Mouse (Mus musculus) cerebellum, adult 18-20 months (tissue): Measurements from ENCODE around the gene Tchh.
"Not testable (repeated sequence)": the region's sequence is repeated elsewhere in the genome, so short reads cannot be mapped to it uniquely, and the experiment has no call there.

Experiments used
- DNase-seq, 2 experiments: peaks; one replicate each; pipeline ENCODE4 v3.0.0; 2021

Gene Tchh

DNA sequence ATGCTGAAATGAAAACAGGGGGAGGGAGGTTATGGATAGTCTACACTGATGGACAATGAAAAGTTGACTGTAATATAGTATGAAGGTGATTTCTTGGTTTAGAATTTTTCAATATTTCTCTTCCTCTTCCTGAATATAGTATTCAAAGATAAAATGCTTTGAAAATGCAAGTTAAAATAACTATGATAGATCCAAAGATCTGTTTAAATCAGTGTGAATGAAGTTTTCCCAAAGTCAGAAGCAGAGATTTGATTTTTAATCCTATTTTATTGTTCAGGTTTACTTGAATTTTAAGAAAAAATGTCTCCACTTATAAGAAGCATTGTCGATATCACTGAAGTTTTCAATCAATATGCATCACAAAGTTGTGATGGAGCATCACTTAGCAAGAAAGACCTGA, at the start of gene Tchh:
TSS of gene Tchh (plus strand) at position 301 of the 400 bp plus-strand sequence.
- no peak for DNase-seq

DNA sequence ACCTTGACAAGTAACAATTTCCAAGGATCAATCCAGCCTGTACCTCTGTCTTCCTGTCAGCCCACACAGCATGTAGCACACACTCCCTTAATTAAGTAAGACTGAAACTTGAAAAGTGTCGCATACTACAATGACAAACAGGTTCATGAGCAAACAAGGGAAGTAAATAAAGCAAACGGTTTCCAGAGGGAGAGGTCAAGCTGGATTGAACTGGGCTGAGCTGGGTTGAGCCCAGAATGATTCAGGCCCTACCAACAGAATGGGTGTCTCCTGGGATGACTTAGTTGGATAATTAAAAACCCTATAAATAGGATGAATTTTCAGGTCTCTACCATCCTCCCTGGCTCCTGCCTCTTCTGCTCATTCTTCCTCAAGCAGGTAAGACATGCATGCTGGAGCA, 48.8 kb upstream of the Tchh start, which contains the start of gene Rptn:
TSS of gene Rptn (plus strand) at position 334 of the 400 bp plus-strand sequence.
- DNase-seq: no peak

DNA sequence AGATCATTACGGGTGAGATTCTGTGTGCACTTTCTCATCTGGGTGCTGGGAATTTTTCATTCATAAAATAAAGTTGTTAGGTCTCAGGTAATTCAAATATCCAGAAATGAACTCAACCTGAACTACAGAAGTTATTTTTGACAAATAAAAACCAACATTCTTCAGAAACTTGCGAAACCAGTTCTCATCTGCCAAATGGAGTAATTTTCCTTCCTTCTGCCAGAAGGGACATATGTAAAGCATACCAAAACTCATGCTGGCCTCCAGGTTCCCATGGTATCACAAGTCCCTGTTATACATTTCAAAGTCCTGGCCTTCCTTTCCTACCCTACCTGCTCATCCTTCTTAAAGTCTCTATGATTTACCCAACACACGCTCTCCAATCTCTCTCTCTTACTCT, 38.2 kb upstream of the Tchh start:
- no peak for DNase-seq

DNA sequence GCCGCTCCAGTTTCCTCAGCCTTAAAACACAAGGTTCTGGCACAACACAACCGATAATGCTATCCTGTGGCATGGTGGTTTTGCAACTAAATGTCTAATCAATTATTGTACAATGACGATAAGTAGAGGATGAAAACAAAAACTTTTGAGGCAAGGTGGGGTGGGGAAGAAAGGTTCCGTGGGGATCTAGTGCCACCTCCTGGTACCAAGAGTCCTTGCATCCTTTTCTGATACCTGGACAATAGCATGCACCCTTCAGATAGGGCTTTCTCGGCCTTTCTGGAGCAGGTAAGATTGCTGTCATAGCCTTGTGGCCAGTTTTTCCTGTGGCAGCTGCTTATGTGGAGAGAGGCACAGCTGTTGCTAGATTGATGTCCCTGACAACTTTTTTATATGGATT, 35.1 kb upstream of the Tchh start:
- DNase-seq: peak in 1 of 2 experiments; percentile 6

DNA sequence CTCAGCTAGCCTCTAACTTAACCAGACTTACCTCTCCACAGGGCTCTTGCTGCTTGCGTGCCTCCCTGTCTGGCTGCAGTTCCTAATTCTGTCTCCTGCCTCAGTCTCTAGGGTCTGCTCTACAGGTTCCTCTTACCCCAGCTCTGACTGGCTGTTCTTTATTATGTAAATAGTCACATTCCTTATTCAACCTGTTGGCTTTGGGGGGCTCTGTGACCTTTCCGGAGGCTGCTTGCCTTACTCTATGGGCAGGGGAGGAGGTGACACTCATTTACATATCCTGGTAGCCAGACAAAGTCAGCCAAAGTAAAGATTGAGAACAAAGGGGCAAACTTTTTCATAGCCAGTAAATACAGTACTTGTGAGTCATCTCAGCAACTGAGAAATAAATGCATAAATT, 30.2 kb upstream of the Tchh start:
- no peak for DNase-seq

DNA sequence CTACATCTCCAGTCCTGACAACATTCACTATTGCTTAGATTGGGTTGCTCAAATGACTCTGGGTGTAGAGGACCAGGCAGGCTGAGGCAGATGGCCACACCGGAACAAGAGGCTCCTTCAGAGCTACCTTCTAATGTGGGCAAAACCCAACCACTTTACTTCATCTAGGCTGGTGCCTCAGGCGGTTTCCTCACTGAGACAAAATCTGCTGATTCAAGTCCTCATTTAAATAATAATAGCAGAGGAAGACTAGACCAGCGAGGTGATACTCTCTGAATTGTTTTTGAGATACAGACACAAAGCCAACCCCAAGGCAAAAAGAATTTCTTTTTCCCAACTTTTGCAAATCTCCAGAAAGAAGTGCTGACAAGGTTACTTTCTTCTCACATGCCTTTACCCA, 10.5 kb upstream of the Tchh start:
- no peak for DNase-seq

DNA sequence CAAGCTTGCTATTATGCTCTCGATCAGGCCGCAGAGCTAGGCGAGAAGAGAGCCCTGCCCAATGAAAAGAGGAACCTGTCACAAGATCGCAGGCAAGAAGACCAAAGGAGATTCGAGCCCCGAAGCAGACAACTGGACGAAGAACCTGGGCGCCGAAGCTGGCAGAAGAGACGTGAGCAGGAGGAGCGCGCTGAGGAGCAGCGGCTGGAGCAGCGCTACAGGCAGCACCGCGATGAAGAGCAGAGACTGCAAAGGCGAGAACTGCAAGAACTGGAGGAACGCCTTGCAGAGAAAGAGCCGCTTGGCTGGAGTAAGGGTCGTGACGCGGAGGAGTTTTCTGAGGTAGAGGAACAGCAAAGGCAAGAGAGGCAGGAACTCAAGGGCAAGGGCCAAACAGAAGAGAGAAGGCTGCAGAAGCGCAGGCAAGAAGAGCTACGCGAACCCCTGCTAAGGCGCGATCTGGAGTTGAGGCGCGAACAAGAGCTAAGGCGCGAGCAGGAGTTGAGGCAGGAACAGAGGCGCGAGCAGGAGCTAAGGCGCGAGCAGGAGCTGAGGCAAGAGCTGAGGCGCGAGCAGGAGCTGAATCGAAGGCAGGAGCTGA, 1.5 kb downstream of the Tchh start:
- peak in 1 of 2 experiments; percentile 14 for DNase-seq

DNA sequence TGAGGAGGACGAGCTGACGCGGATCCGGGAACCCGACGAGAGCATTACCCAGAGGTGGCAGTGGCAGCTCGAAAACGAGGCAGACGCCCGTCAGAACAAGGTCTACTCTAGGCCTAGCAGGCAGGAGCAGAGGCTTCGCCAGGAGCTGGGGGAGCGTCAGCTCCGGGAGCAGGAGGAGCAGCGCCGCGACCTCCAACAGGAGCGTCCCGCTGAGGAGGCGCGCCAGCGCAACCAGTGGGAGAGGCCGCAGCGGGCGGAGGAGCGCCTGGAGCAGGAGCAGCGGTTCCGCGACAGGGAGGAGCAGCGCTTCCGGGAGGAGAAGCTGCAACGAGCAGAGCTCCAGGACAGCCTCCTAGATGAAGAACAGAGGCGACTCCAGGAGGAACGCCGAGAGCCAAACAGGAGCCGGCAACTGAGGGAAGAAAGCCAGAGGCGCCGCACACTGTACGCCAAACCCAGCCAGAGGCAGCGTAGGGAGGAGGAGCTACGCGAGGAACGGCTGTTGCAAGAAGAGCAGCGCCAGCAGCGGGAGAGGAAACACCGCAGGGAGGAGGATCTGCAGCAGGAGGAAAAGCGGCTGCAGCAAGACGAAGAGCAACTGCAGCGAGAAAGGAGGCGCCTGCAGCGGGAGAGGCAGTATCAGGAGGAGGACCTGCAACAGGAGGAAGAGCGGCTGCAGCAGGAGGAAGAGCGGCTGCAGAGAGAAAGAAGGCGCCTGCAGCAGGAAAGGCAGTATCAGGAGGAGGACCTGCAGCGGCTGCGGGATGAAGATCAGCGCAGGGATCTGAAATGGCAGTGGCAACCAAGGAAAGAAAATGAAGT, 2.4 kb downstream of the Tchh start:
- DNase-seq: peak; percentile 20 to 30

DNA sequence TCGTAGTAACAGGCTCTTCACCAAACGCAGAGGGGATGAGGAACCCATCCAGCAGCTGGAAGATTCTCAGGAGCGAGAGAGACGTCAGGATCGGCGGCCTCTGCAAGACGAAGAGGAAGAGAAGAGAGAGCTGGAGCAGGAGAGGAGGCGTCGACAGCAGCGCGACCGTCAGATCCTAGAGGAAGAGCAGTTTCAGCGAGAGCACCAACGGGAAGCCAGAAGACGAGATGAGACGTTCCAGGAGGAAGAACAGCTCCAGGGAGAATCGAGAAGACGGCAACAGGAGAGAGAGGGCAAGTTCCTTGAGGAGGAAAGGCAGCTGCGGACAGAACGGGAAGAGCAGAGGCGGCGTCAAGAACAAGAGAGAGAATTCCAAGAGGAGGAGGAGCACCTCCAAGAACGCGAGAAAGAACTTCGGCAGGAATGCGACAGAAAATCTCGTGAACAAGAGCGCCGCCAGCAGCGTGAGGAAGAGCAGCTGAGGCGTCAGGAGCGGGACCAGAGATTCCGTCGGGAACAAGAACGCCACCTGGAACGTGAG, 3.1 kb downstream of the Tchh start:
- peak in 1 of 2 experiments; percentile 18 for DNase-seq

DNA sequence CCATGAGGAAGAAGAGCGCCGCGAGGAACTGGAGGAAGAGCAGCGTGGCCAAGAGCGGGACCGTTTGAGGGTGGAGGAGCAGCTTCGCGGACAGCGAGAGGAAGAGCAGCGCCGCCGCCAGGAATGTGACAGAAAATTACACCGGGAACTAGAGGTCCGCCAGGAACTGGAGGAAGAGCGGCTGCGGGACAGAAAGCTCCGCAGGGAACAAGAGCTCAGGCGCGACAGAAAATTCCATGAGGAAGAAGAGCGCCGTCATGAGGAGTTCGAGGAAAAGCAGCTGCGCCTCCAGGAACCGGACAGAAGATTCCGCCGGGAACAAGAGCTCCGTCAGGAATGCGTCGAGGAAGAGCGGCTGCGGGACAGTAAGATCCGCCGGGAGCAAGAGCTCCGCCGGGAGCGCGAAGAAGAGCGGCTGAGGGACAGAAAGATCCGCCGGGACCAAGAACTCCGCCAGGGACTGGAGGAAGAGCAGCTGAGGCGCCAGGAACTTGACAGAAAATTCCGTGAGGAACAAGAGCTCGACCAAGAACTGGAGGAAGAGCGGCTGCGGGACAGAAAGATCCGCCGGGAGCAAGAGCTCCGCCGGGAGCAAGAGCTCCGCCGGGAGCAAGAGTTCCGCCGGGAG, 4.1 kb downstream of the Tchh start:
- DNase-seq: peak; percentile 10 to 25

DNA sequence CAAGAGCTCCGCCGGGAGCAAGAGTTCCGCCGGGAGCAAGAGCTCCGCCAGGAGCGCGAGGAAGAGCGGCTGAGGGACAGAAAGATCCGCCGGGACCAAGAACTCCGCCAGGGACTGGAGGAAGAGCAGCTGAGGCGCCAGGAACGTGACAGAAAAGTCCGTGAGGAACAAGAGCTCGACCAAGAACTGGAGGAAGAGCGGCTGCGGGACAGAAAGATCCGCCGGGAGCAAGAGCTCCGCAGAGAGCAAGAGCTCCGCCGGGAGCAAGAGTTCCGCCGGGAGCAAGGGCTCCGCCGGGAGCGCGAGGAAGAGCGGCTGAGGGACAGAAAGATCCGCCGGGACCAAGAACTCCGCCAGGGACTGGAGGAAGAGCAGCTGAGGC, 4.6 kb downstream of the Tchh start:
- peak; percentile 3 to 46 for DNase-seq

DNA sequence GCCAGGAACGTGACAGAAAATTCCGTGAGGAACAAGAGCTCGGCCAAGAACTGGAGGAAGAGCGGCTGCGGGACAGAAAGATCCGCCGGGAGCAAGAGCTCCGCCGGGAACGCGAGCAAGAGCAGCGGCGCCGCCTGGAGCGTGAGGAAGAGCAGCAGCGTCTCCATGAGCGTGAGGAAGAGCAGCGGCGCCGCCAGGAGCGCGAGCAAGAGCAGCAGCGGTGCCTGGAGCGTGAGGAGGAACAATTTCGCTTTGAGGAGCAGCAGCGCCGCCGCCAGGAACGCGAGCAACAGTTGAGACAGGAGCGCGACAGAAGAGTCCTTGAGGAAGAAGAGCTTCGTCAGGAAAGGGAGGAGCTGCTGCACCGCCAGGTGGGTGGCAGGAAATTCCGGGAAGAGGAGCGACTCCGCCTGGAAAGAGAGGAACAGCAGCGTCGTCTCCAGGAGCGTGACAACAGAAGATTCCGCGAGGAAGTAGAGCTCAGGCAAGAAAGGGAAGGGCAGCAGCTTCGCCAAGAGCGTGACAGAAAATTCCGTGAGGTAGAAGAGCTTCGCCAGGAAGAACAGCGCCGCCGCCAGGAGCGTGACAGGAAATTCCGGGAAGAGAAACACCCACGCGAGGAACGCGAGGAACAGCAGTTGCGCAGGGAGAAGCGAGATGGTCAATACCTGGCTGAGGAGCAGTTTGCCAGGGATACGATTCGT, 5.2 kb downstream of the Tchh start:
- DNase-seq: peak; percentile 38 to 44

DNA sequence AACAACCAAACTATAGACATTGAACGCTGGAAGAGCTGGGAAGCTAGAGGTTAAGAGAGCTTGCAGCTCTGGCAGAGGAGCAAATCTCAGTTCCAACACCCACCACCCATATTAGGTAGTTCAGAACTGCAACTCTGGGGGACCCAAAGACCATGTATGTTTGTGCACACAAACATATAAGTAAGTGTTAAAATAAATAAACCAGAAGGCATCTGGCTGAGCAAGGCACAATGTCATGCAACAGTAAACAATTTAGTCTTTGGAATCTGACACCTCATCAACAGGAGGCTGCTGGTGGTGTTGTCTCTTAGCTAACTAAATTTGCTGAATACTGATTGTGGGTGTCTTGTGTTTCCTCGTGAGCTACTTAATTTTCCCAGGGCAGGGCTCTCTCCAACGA, 24.4 kb downstream of the Tchh start:
- no peak for DNase-seq

DNA sequence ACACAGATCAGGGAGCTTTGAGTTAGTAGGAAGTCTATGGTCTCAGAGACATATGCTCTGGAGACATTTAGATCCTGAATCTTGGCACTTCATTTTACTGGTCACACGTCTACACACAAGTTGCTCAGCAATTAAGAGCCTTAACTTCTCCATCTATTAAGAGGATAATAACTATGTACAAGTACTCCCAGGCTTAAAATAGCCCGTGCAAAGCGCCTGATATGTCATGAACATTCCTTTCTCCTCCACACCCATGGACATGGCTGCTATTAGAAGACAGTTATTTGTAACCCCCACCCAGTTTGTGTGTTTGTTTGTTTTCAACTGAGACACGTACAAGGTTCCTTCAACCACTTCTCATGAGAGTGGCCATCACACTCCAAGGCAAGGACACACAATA, 25.0 kb downstream of the Tchh start:
- no peak for DNase-seq

DNA sequence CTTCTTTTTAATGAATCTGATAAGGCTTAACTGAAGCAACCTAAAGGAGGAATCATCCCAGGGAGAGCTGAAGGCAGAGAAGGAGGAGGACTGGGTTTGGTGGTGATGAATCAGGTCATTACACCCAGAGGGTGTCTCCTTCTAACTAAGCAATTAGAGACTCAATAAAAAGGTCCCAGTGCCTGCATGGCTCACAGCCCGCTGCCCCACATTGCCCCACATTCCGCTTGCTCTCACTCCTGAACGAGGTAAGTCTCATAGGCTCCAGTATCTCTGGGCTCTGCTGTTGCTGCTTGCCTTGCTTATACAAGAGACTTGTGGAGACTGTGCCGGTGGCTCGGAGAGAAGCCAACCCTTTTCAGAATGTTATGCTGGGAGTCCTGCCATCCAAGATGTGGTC, 26.4 kb downstream of the Tchh start, which contains the start of gene Tchhl1:
TSS of gene Tchhl1 (plus strand) at position 194 of the 400 bp plus-strand sequence.
- DNase-seq: peak in 1 of 2 experiments; percentile 3

DNA sequence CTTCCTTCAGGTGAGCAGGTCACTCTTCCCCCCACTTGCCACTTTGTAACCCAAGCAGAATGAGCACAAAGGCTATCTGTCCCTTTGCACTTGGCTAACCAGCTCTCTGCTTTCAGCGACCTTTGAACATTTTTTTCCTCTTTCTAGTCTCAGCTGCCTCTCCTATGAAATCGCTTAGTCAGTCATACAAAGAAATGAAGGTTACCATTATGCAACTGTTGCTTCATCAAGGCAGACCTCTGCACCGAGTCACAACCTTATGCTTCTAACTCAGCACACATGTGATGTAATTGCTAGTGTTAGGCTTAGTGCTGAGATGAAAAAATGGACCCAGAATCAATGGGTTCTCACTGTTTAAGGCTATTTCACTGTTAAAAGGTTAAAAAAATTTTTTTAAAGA, 27.5 kb downstream of the Tchh start:
- DNase-seq: no peak

DNA sequence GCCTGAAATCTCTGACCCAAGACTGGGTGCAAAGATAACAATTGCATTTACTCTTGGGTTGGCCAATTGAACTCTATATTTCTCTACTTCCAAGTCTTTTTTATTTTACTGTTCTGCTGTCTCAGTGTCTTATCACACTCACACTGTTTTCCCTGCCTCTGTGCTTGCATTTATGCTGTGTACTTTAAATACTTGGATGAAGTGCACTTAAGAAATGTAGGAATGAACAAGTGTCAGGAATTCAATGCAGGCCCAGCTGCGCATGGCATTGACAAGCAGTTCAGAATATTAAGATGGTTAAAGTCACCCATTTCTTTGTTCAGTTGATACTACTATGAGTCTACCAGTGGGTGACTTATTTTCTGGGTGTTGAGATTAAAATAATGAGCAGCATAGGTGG, 37.9 kb downstream of the Tchh start:
- no peak for DNase-seq

DNA sequence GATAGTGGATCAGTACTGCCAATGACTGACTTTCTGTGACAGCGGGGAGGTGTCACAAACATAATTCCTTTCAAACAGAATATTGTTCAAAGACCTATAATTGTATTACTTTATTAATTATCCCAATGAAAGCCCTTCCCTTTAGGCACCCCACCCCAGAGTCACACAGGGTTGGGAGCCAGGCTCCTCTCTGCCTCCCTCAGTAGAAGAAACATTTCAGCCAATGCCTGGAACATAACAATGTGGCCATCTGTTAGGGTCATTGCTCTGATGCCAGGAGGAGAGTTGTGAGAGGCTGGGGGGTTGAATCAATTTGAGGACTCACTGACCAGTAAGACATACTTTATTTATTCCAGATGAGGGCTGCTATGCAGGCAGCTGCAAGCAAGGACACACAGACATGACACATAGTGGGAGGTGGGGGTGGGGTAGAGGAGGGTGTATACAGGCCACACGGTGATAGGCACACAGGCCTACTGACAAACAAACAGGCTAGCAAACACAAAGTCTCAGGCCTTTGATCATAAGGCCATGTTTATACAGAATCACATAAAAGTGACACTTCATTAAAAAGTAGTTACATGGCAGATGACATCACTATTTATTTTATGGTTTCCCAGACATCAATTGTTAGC, 40.0 kb downstream of the Tchh start:
- no peak for DNase-seq

DNA sequence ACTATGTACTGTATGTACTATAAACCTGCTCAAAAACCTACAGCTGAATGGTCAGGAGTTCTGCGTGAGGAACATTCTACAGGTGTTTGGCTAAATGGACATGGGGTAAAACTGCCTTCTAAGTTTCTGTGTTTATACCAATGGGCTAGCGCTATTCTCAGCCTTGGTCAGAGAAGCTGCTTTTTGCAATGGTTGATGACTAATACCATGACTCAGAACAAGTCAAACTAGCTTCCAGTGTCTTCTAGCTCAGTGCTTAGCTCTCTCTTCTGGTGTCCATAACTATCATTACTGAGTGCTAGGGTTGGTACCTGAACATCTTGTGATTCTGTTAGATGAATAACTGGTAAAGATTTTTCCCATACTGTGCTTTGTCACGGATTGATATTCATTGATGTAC, 43.5 kb downstream of the Tchh start:
- DNase-seq: no peak

DNA sequence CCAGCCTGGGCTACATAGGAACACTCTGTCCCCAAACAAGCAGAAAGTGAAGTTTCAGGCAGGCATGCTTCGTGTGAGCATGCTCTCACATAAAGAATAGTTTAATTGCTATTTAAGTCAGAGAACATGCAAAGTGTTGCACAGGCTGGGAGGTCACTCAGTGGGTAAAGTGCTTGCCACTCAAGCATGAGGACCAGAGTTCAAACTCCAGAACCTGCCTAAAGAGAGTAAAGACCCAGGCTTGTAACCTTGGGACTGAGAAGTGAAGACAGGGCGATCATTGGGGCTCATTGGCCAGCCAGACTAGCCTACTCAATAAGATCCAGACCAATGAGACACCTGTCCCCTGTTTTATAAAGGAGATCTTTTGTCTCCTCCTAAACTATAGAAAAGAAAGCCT, 46.4 kb downstream of the Tchh start:
- DNase-seq: no peak

DNA sequence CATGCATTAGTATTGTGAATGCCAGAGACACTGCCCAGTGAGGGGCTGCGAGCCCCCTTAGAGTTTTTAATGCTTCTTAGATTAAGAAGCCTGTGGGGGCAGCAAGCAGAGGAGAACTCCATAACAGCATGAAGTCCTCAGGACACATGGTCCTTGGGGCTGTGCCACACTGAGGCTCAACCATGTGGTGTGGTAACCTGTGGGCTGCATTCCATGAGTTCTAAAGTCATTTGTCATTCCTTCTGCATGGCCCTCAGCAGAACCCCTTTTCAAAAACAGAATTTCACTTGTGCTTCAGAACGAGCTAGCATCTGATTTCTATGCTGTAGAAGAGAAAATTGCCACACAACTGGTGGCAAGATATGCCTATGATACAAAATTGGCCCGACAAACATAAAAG, 50.0 kb downstream of the Tchh start:
- DNase-seq: no peak

DNA sequence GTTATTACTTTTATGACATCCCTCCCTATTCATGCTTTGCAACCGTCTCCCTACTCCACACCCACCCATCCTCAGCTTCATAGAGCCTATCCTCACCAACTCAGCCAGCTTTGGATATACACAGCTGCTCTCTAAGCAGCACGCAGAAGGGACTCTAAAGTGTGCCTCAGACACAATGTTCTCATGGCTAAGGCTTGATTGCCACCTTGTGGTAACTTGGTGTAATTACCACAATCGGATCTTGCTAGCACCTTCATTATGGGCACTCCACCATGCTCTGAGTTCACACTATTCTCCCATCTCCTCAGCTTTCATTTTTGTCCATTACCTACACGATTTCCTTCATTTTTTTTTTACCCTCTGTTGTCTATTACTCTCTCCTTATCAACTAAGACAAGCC, 51.9 kb downstream of the Tchh start:
- DNase-seq: peak; percentile 45 to 47

DNA sequence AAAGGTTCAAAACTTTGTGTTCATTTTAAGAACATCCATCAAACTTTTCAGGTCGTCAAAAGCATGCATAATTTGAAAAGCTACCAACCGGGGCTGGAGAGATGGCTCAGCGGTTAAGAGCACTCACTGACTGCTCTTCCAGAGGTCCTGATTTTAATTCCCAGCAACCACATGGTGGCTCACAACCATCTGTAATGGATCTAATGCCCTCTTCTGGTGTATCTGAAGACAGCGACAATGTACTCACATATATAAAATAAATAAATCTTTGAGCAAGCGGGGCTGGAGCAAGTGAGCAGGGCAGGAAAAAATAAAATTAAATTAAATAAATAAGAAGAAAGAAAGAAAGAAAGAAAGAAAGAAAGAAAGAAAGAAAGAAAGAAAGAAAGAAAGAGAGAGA, 52.6 kb downstream of the Tchh start:
- DNase-seq: not testable (repeated sequence)
